Mouse (Mus musculus) myocyte (in vitro differentiated cells): ENCODE data around the gene Trip12.
A peak's percentile ranks its signal among the peaks of the same experiment; 100 is the strongest.

Source experiments
- CEBPB ChIP-seq: IDR thresholded peaks from 2 replicates; pipeline ENCODE4 v1.6.1; 2011; ENCODE audit warnings: mild to moderate bottlenecking, moderate library complexity; ENCODE audit not compliant: poor library complexity, insufficient read depth, severe bottlenecking
- E2F4 ChIP-seq: IDR thresholded peaks from one replicate; pipeline ENCODE4 v1.6.1; 2011; ENCODE audit warnings: mild to moderate bottlenecking, control low read depth, moderate library complexity; ENCODE audit not compliant: insufficient read depth
- MAX ChIP-seq: IDR thresholded peaks from one replicate; pipeline ENCODE4 v1.6.1; 2011; ENCODE audit warnings: low read depth, mild to moderate bottlenecking, control low read depth
- MYOD1 ChIP-seq, 3 experiments: IDR thresholded peaks; one replicate each; pipeline ENCODE4 v1.6.1; 2011; ENCODE audit warnings: control low read depth in 2 of 3, low read depth in 2 of 3, mild to moderate bottlenecking in 2 of 3, moderate library complexity in 1 of 3; ENCODE audit not compliant: insufficient read length in 2 of 3, control insufficient read depth in 1 of 3
- MYOG ChIP-seq, 3 experiments: IDR thresholded peaks; one replicate each; pipeline ENCODE4 v1.6.1; 2011; ENCODE audit warnings: control low read depth in 2 of 3, low read depth in 2 of 3, mild to moderate bottlenecking in 2 of 3; ENCODE audit not compliant: insufficient read length in 2 of 3, control insufficient read depth in 1 of 3, insufficient read depth in 1 of 3
- POLR2A ChIP-seq: IDR thresholded peaks from one replicate; pipeline ENCODE4 v1.6.1; 2011; ENCODE audit warnings: low read depth, mild to moderate bottlenecking, control low read depth, moderate library complexity; ENCODE audit not compliant: insufficient read length
- POLR2AphosphoS2 ChIP-seq: IDR thresholded peaks from one replicate; pipeline ENCODE4 v1.6.1; 2011; ENCODE audit warnings: low read depth, control low read depth; ENCODE audit not compliant: insufficient read length
- SRF ChIP-seq: IDR thresholded peaks from one replicate; pipeline ENCODE4 v1.6.1; 2011; ENCODE audit warnings: low read depth; ENCODE audit not compliant: control insufficient read depth, insufficient read length
- TCF12 ChIP-seq: IDR thresholded peaks from one replicate; pipeline ENCODE4 v1.6.1; 2011; ENCODE audit warnings: mild to moderate bottlenecking, control low read depth; ENCODE audit not compliant: poor library complexity, insufficient read depth, severe bottlenecking
- TCF3 ChIP-seq: IDR thresholded peaks from one replicate; pipeline ENCODE4 v1.6.1; 2011; ENCODE audit warnings: low read depth, control low read depth; ENCODE audit not compliant: insufficient read length
- USF1 ChIP-seq: IDR thresholded peaks from one replicate; pipeline ENCODE4 v1.6.1; 2011; ENCODE audit warnings: low read depth, mild to moderate bottlenecking, control low read depth, moderate library complexity

DNA sequence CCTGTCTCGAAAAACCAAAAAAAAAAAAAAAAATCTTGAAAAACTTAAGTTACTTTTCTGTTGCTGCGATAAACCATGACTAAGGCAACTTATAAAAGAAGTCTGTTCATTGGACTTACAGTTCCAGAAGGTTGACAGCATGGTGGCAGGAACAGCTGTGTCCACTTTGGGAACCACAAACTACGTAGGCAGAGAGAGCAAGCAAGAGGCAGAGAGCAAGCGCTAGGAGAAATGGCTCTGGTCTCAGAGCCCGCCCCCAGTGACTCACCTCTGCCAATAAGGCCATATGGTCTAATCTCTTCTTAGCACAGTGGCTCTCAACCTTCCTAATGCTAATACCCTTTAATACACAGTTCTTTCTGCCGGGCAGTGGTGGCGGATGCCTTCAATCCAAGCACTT is 9.5 kb upstream of the Trip12 start:
- TF ChIP-seq POLR2A (no peak), CEBPB (no peak), USF1 (no peak), MYOD1 (IDR thresholded peaks at IDR 0.05; ENCODE audit: control insufficient read depth in 1 of 3, insufficient read length in 2 of 3, low read depth in 2 of 3) (peak in 2 of 3 experiments; percentile 8 to 49), MAX (no peak), TCF3 (no peak), MYOG (IDR thresholded peaks at IDR 0.05; ENCODE audit: control insufficient read depth in 1 of 3, insufficient read depth in 1 of 3, insufficient read length in 2 of 3, low read depth in 2 of 3) (no peak), POLR2AphosphoS2 (no peak), TCF12 (no peak), E2F4 (no peak), SRF (no peak)
